In genomic region chr13:96112711-96113110, GRCm38 (mm10) we compare ENCODE assay signal across 28 mouse cellular contexts. TPM values are rescaled to one million over a fixed set of nuclear protein-coding genes. Genes with fewer than 3 reads are reported as not detected.
"Had no signal": no experiment of that assay in that cellular context is flagged by ENCODE, and none has a peak within 500 bp of the region (broad histone marks: within the 10 kb centered on the region; RNA-seq: fewer than 3 reads in every experiment).

No protein-coding gene starts in this region.

- H3K4me3 ChIP-seq: limb, embryonic 10.5 days; limb, embryonic 13.5 days; liver, embryonic 12.5 days; liver, embryonic 15.5 days; lung, embryonic 15.5 days; megakaryocyte, embryonic 14.5 days; midbrain, embryonic 12.5 days; midbrain, embryonic 15.5 days; neural tube, embryonic 12.5 days; neural tube, embryonic 15.5 days had no signal

- H3K4me2 ChIP-seq: limb, embryonic 13.5 days; liver, embryonic 12.5 days; liver, embryonic 15.5 days; lung, embryonic 15.5 days; midbrain, embryonic 12.5 days; midbrain, embryonic 15.5 days; neural tube, embryonic 12.5 days; neural tube, embryonic 15.5 days had no signal

- H3K27me3 ChIP-seq: limb, embryonic 13.5 days; liver, embryonic 12.5 days; liver, embryonic 15.5 days; lung, embryonic 15.5 days; midbrain, embryonic 12.5 days; midbrain, embryonic 15.5 days; neural tube, embryonic 12.5 days; neural tube, embryonic 15.5 days had no signal

- H3K36me3 ChIP-seq: limb, embryonic 10.5 days; limb, embryonic 13.5 days; liver, embryonic 12.5 days; liver, embryonic 15.5 days; lung, embryonic 15.5 days; midbrain, embryonic 12.5 days; midbrain, embryonic 15.5 days; neural tube, embryonic 12.5 days; neural tube, embryonic 15.5 days had no signal

- H3K27ac ChIP-seq: limb, embryonic 10.5 days; limb, embryonic 13.5 days; liver, embryonic 12.5 days; liver, embryonic 15.5 days; lung, embryonic 15.5 days; midbrain, embryonic 12.5 days; midbrain, embryonic 15.5 days; neural tube, embryonic 12.5 days; neural tube, embryonic 15.5 days; stomach, postnatal 0 days had no signal

- ATAC-seq: liver, embryonic 12.5 days; midbrain, embryonic 15.5 days had no signal

- H3K9ac ChIP-seq: limb, embryonic 13.5 days; liver, embryonic 12.5 days; liver, embryonic 15.5 days; lung, embryonic 15.5 days; midbrain, embryonic 12.5 days; midbrain, embryonic 15.5 days; neural tube, embryonic 12.5 days; neural tube, embryonic 15.5 days had no signal

- H3K4me1 ChIP-seq: limb, embryonic 10.5 days; limb, embryonic 13.5 days; liver, embryonic 12.5 days; liver, embryonic 15.5 days; lung, embryonic 15.5 days; megakaryocyte, embryonic 14.5 days; midbrain, embryonic 12.5 days; midbrain, embryonic 15.5 days; neural tube, embryonic 12.5 days had no signal

- H3K9me3 ChIP-seq: limb, embryonic 10.5 days; limb, embryonic 13.5 days; liver, embryonic 12.5 days; liver, embryonic 15.5 days; lung, embryonic 15.5 days; megakaryocyte, embryonic 14.5 days; midbrain, embryonic 12.5 days; midbrain, embryonic 15.5 days; neural tube, embryonic 12.5 days; neural tube, embryonic 15.5 days had no signal

- DNase-seq: kidney, adult 9 months; kidney, postnatal 14 days; kidney, postnatal 4 days; liver; lung, adult 18-20 months; lung, postnatal 10 days; lung, postnatal 36 days; right cerebral cortex, adult 18-20 months; right cerebral cortex, postnatal 14 days; right cerebral cortex, postnatal 4 days; thymus, adult 2 months; thymus, postnatal 14 days had no signal

RNA-seq across cellular contexts. Expression of gene Gm17190, which starts 30.9 kb away (rescaled TPM):
- total RNA-seq: layer of hippocampus, adult 18-20 months; layer of hippocampus, postnatal 14 days; left cerebral cortex, postnatal 25 days had no signal
- polyA plus RNA-seq: kidney, embryonic 16.5 days; limb, embryonic 10.5 days; limb, embryonic 13.5 days; liver, embryonic 12.5 days; liver, embryonic 15.5 days; lung, embryonic 15.5 days; midbrain, embryonic 12.5 days; stomach, embryonic 14.5 days; stomach, postnatal 0 days; thymus, adult 2 months had no signal
